Mouse (Mus musculus): ENCODE results near the gene Prr11. TPM values are rescaled to one million over a fixed set of nuclear protein-coding genes. Genes with fewer than 3 reads are reported as not detected.
A peak's percentile ranks its signal among the peaks of the same experiment; 100 is the strongest.

Prr11 gene
- polyA plus RNA-seq, 1 experiment from 2014 or later: 1.7 TPM

DNA sequence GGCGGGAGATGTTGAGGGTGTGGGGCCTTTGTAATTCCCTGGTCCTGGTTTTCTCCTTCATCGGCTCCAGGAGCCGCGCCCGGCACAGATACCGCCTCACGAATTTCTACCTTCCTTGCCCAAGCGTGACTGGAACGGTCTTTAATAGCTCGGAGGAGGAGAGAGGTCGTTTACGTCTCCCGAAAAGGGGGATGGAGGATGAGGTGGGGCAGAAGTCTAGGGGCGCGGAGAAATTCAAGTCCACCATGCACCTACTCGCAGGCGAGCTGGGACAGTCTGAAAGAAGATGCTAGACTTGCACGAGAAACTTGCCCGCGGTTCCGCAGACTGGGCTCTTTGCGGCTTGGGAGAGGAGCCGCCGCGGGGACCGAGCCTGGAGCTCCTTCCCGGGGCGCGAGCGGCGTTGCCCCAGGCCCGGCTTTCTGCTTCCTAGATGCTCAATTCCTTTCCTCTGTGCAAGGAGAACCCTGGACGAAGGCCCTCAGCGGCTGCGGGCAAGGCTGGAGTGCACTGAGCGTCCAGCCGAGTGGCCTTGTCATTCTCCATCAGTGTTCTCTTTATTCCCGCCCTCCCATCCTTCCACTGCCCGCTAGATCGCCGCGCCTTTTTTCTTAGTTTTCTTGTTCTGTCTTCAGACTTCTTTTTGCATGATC lies 1.1 kb upstream of the Prr11 start:
- Histone ChIP-seq H3K9ac (ENCODE audit: low read depth, low read length) (peak overlapping the region; percentile 70), H3K4me1 (ENCODE audit: control insufficient read depth, insufficient read depth, low read length) (peaks cover 21% of the 10 kb centered on the region), H3K9me3 (replicated peaks; ENCODE audit: control insufficient read depth, low read length, poor library complexity, severe bottlenecking) (no peaks in the 10 kb centered on the region), H3K27me3 (ENCODE audit: control insufficient read depth, insufficient read depth, low read depth, low read length) (no peaks in the 10 kb centered on the region), H3K36me3 (ENCODE audit: control insufficient read depth, insufficient read depth, low read length) (0 out of 2 replicates have a peak, but pooled peaks cover 2% of the 10 kb centered on the region), H3K27ac (ENCODE audit: low read length) (peak overlapping the region; percentile 95), H3K4me2 (ENCODE audit: low read length) (peak overlapping the region; percentile 76), H3K4me3 (ENCODE audit: low read depth, low read length) (peak overlapping the region; percentile 57)
- ATAC-seq: no peak
- 1% methylated on average over 39 of the region's 42 CpGs for WGBS

DNA sequence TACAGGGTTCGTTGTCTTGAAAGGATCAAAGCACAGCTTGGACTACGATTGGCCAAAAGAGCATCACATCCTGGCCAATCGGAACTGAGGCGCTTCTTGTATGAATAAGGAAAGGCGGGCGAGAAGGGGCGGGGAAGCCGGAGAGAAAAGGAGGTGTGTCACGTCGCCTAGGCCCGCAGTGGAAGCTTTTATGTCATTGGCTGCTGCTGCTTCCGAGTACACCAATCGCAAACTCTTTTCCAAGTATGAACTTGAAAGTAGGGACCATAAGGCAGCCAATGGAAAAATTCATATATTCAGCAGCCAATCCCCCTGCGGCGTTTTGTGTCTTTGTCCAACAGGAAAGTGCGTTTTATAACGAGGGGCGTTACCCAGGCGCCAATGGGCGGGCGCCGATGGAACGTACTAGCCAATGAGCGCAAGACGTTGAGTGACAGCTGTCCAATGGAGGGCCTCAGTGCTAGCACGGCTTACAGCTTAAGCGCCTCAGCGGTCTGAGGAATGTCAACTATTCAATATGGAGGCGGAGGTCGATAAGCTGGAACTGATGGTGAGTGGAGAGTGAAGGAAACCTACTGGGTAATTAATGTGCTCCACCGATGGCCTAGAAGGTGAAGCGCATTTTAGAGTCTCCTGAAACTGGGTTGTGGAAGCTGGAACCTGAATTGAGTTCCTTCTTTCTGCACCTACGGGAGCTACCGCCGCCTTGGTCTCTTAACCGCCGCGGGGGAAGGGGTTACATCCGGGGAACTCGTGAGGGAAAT lies 429 bp upstream of the Prr11 start, which contains the start of gene Ska2:
Gene Ska2, plus strand, starts transcription at position 480 of the 764 bp plus-strand sequence.
- peak within 1 kb of the TSS; percentile 95 for H3K27ac ChIP-seq (ENCODE audit: low read length)
- H3K27me3 ChIP-seq (ENCODE audit: control insufficient read depth, insufficient read depth, low read depth, low read length): no peaks in the 10 kb centered on the region
- H3K4me2 ChIP-seq (ENCODE audit: low read length): peak within 1 kb of the TSS; percentile 76
- ATAC-seq: peak; percentile 99
- H3K9me3 ChIP-seq (replicated peaks; ENCODE audit: control insufficient read depth, low read length, poor library complexity, severe bottlenecking): no peaks in the 10 kb centered on the region
- H3K9ac ChIP-seq (ENCODE audit: low read depth, low read length): peak within 1 kb of the TSS; percentile 70
- peaks cover 2% of the 10 kb centered on the region; the same call in 1 of the 2 replicates for H3K36me3 ChIP-seq (ENCODE audit: control insufficient read depth, insufficient read depth, low read length)
- peaks cover 21% of the 10 kb centered on the region for H3K4me1 ChIP-seq (ENCODE audit: control insufficient read depth, insufficient read depth, low read length)
- WGBS: under 1% methylated on average over 40 of the region's 40 CpGs
- H3K4me3 ChIP-seq (ENCODE audit: low read depth, low read length): peak within 1 kb of the TSS; percentile 57

DNA sequence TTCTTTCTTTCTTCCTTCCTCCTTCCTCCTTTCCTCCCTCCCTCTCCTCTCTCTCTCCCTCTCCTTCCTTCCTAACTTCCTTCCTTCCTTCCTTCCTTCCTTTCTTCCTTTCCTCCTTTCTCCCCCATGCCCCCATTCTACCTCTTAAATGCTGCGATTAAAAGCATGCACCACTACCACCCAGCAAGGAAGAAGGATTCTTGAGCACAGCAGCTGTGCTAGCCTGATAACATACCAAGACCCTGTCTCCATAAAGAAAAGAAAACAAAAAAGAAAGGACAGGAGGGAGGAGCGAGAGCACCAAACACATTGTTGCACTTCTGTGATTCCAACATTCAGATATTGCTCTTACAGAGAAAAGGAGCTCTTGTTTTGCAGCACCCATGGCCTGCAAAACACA lies 21.4 kb downstream of the Prr11 start:
- peaks cover 5% of the 10 kb centered on the region; the same call in 1 of the 2 replicates for H3K36me3 ChIP-seq (ENCODE audit: control insufficient read depth, insufficient read depth, low read length)
- H3K4me2 ChIP-seq (ENCODE audit: low read length): peak overlapping the region; percentile 88
- WGBS: 68% methylated on average over 2 of the region's 2 CpGs
- no peaks in the 10 kb centered on the region for H3K27me3 ChIP-seq (ENCODE audit: control insufficient read depth, insufficient read depth, low read depth, low read length)
- no peak overlapping the region for H3K27ac ChIP-seq (ENCODE audit: low read length)
- ATAC-seq: no peak
- H3K9ac ChIP-seq (ENCODE audit: low read depth, low read length): peak overlapping the region; percentile 85; the same call in 1 of the 2 replicates
- H3K4me1 ChIP-seq (ENCODE audit: control insufficient read depth, insufficient read depth, low read length): peaks cover 26% of the 10 kb centered on the region
- no peaks in the 10 kb centered on the region for H3K9me3 ChIP-seq (replicated peaks; ENCODE audit: control insufficient read depth, low read length, poor library complexity, severe bottlenecking)
- peak overlapping the region; percentile 90 for H3K4me3 ChIP-seq (ENCODE audit: low read depth, low read length)

DNA sequence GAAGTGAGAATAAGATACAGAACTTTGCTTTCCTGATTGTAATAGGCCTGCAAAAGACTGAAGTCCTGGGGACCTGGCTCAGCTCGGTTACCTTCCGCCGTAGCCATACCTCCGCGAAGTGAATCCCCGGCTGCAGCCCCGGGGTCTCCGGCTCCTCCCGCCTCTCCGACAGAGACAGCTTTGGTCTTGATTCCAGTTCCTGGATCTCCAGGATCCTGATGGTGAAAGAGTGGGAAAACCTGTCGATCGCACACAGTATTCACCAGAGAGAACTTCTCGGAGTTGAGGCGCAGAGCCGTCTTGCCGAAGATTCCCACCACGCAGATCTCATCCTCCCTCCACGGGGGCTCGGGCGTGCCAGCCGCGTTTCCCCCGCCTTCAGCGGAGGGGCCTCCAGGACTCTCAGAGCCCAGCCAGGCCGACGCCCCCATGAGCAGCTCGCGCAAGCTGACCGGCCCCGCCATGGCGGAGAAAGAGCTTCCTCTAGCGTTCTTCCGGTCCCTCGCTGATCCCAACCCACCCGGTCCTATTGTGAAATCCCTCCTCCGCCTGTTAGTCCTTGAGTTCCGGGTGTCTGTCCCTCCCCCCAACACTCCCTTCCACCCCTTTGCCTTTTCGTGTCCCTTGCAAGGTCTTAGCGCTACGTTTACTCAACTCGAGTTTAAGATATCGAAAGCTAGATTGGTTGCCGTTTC lies 22.1 kb downstream of the Prr11 start, which contains the start of gene Smg8:
Gene Smg8, minus strand, starts transcription at position 485 of the 695 bp plus-strand sequence.
- WGBS: 1% methylated on average over 43 of the region's 43 CpGs
- ATAC-seq: peak; percentile 90
- Histone ChIP-seq H3K4me3 (ENCODE audit: low read depth, low read length) (peak within 1 kb of the TSS; percentile 90), H3K27ac (ENCODE audit: low read length) (peak within 1 kb of the TSS; percentile 30), H3K9me3 (replicated peaks; ENCODE audit: control insufficient read depth, low read length, poor library complexity, severe bottlenecking) (no peaks in the 10 kb centered on the region), H3K36me3 (ENCODE audit: control insufficient read depth, insufficient read depth, low read length) (peaks cover 5% of the 10 kb centered on the region; the same call in 1 of the 2 replicates), H3K9ac (ENCODE audit: low read depth, low read length) (peak within 1 kb of the TSS; percentile 85), H3K4me1 (ENCODE audit: control insufficient read depth, insufficient read depth, low read length) (peaks cover 28% of the 10 kb centered on the region), H3K27me3 (ENCODE audit: control insufficient read depth, insufficient read depth, low read depth, low read length) (no peaks in the 10 kb centered on the region), H3K4me2 (ENCODE audit: low read length) (peak within 1 kb of the TSS; percentile 88)

DNA sequence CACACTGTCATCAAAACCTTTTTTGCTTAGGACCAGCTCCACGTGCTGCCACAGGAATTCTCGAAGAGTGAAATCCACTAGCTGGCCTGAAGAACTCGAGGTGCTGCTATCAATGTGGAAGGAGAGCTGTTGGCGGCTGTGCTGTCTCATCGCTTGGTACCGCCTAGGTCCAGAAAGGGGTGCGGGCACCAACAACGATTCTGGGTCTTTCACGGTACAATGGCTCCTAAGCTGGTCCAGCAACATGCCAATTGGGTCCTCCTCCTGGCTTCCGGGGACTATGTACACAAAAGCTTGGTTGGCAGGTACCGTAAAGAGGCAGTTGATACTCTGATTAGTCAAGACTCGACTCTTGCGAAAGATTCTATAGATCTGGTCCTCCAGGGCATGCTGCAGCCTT lies 23.0 kb downstream of the Prr11 start:
- Histone ChIP-seq H3K4me3 (ENCODE audit: low read depth, low read length) (peak overlapping the region; percentile 90), H3K27me3 (ENCODE audit: control insufficient read depth, insufficient read depth, low read depth, low read length) (no peaks in the 10 kb centered on the region), H3K4me1 (ENCODE audit: control insufficient read depth, insufficient read depth, low read length) (peaks cover 28% of the 10 kb centered on the region), H3K27ac (ENCODE audit: low read length) (no peak overlapping the region), H3K9me3 (replicated peaks; ENCODE audit: control insufficient read depth, low read length, poor library complexity, severe bottlenecking) (no peaks in the 10 kb centered on the region), H3K36me3 (ENCODE audit: control insufficient read depth, insufficient read depth, low read length) (peaks cover 14% of the 10 kb centered on the region), H3K9ac (ENCODE audit: low read depth, low read length) (no peak overlapping the region), H3K4me2 (ENCODE audit: low read length) (peak overlapping the region; percentile 88)
- WGBS: 91% methylated on average over 13 of the region's 13 CpGs
- ATAC-seq: no peak

DNA sequence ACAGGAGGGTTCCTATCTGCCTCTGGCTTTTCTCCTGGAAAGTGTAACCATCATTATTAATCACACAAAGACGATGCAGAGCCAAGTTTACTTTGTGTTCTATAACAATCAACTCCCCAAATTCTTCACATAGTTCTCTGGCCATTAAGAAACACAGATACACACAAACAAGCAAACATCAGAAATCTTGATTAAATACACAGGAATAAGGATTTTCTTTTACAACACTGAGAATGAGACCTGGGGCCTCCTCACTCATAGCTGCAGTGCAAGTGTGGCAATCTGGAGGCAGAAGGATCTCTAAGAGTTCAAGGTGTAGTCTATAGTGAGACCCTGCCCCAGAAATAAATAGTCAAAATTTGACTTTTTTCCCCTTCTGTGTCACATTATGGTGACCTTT lies 24.8 kb downstream of the Prr11 start:
- Histone ChIP-seq H3K36me3 (ENCODE audit: control insufficient read depth, insufficient read depth, low read length) (peaks cover 17% of the 10 kb centered on the region), H3K4me3 (ENCODE audit: low read depth, low read length) (no peak overlapping the region), H3K9ac (ENCODE audit: low read depth, low read length) (no peak overlapping the region), H3K4me1 (ENCODE audit: control insufficient read depth, insufficient read depth, low read length) (peaks cover 28% of the 10 kb centered on the region), H3K27ac (ENCODE audit: low read length) (no peak overlapping the region), H3K9me3 (replicated peaks; ENCODE audit: control insufficient read depth, low read length, poor library complexity, severe bottlenecking) (no peaks in the 10 kb centered on the region), H3K27me3 (ENCODE audit: control insufficient read depth, insufficient read depth, low read depth, low read length) (no peaks in the 10 kb centered on the region), H3K4me2 (ENCODE audit: low read length) (no peak overlapping the region)
- WGBS: 83% methylated on average over 1 of the region's 1 CpGs
- ATAC-seq: no peak

DNA sequence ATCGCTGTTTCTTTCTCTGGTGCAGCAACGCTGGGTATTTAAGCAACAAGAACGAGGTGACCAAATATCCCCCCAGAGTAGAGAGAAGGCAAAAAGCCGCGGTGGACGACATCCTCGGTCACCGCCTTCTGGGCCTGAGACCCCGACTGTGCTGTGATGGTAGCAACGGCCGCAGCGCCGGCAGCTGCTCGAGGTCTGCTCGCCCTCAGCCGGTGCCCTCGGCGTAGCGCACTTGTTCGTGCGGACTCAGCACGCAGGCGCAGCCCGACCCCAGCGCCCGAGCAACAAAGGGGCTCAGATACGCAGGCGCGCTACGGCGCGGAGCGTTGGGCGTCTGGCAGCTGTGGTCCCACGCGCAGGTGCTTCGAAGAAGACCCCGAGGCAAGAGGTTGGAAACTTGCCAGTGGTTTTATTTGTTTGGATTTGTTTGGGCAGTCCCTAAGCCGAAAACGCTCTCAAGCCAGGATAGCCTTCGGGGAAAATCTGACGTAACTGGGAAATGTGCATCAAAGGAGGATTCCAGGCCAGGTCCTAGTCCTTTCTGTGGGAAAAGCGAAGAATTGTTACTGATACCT lies 34.6 kb downstream of the Prr11 start, which contains the start of gene Gdpd1:
Gene Gdpd1, minus strand, starts transcription at position 197 of the 575 bp plus-strand sequence.
- Histone ChIP-seq H3K4me2 (ENCODE audit: low read length) (peak within 1 kb of the TSS; percentile 66), H3K36me3 (ENCODE audit: control insufficient read depth, insufficient read depth, low read length) (peaks cover 5% of the 10 kb centered on the region; the same call in 1 of the 2 replicates), H3K4me3 (ENCODE audit: low read depth, low read length) (peak within 1 kb of the TSS; percentile 72), H3K27ac (ENCODE audit: low read length) (peak within 1 kb of the TSS; percentile 95), H3K9ac (ENCODE audit: low read depth, low read length) (peak within 1 kb of the TSS; percentile 85), H3K9me3 (replicated peaks; ENCODE audit: control insufficient read depth, low read length, poor library complexity, severe bottlenecking) (no peaks in the 10 kb centered on the region), H3K27me3 (ENCODE audit: control insufficient read depth, insufficient read depth, low read depth, low read length) (no peaks in the 10 kb centered on the region), H3K4me1 (ENCODE audit: control insufficient read depth, insufficient read depth, low read length) (peaks cover 33% of the 10 kb centered on the region)
- peak; percentile 98 for ATAC-seq
- under 1% methylated on average over 43 of the region's 43 CpGs for WGBS

DNA sequence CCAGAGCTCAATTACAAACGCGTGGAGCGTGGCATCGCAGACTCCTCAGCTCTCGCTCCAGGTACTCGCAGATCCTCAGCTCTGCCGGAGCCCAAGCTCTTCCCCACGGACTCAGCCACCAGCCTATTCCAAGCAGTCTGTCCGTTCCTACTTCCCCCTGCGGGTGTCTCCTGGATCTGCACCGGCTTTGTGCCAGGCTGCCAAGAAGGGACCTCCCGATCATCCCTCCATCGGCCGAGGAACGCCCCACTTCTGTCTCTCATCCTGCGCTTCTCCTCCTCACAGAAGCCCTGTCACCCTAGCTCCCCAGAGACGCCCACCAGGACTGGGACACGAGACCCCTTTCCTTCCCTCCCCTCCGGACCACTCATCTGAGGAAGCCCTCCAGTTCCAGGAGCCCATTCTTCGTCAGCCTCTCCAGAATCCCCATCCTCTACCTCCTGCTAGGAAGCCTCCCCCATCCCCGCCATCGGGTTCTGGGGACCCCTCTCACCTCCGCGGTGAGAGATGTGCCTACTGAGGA lies 35.1 kb downstream of the Prr11 start:
- H3K9me3 ChIP-seq (replicated peaks; ENCODE audit: control insufficient read depth, low read length, poor library complexity, severe bottlenecking): no peaks in the 10 kb centered on the region
- peaks cover 33% of the 10 kb centered on the region for H3K4me1 ChIP-seq (ENCODE audit: control insufficient read depth, insufficient read depth, low read length)
- peak overlapping the region; percentile 95 for H3K27ac ChIP-seq (ENCODE audit: low read length)
- peak overlapping the region; percentile 66 for H3K4me2 ChIP-seq (ENCODE audit: low read length)
- peaks cover 5% of the 10 kb centered on the region; the same call in 1 of the 2 replicates for H3K36me3 ChIP-seq (ENCODE audit: control insufficient read depth, insufficient read depth, low read length)
- peak overlapping the region; percentile 85 for H3K9ac ChIP-seq (ENCODE audit: low read depth, low read length)
- peak; percentile 75 for ATAC-seq
- peak overlapping the region; percentile 72 for H3K4me3 ChIP-seq (ENCODE audit: low read depth, low read length)
- under 1% methylated on average over 23 of the region's 24 CpGs for WGBS
- no peaks in the 10 kb centered on the region for H3K27me3 ChIP-seq (ENCODE audit: control insufficient read depth, insufficient read depth, low read depth, low read length)
